8 mouse cellular contexts compared by ENCODE assay signal in the genomic region with DNA sequence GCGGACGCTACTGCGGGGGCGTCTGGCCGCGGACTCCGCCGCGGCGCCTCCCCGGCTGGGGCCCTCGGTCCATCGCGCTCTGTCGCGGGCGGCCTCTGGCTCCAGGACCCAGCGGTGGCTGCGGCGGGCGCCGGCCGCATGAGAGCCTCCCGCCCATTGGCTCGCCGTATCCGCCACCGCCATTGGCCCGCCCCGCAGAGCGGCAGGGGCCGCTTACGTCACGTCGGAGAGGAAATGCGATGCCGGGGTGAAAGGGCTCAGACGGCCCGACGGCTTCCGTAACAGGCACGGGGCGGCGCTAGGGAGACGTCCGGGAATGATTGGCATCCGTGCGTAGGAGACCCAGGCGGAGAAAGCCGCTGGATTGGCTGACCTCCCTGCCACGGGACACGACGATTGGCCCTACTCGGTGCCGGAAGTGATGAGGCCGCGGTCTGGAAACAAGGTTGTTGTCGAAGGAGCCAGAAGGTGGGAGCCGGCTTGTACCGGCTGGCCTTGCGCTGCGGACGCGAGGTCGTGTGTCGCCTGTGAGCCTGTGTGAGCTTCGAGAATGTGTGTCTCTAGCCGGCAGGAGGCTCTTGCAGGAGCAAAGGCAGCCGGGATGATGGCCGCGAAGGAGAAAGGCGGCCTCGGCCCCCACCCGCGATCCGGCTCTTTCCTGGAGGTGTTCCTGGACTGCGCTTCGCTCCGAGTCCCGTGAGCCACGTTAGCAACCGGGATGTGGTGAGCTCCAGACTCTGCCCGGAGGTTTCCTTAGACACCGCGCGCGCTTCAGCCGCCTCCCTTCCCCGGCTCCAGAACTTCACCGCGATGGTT. TPM values are rescaled to one million over a fixed set of nuclear protein-coding genes. Genes with fewer than 3 reads are reported as not detected.
DNase-seq lines count a peak whose midpoint lies in the region; ATAC-seq and TF ChIP-seq lines count a peak whose summit lies in the region.

A gene (minus strand): TSS at position 120 of the 816 bp plus-strand sequence.

- TF ChIP-seq CTCF in Patski (IDR thresholded peaks at IDR 0.05): no peak

- WGBS in hindbrain, embryonic 13.5 days: under 1% methylated on average over 86 of the region's 91 CpGs

- H3K36me3 ChIP-seq in hindbrain, embryonic 13.5 days: no peaks in the 10 kb centered on the region; the same call in 1 of the 2 replicates

- H3K4me3 ChIP-seq in hindbrain, embryonic 13.5 days: peak within 1 kb of the TSS; percentile 100

- peaks cover 45% of the 10 kb centered on the region for H3K4me1 ChIP-seq in hindbrain, embryonic 13.5 days (replicated peaks)

- POLR2A ChIA-PET in Patski (lab: Charles Lee): interaction anchor here (1.2 to 1.4 kb wide), 2 partner anchors 24 to 136 kb away, joined by 3 to 4 read pairs; no protein-coding TSS in a partner anchor

- DNase-seq in Patski (ENCODE audit: low read depth, low spot score): peak; percentile 96
- DNase-seq in cerebellum, postnatal 14 days: peak; percentile 99 to 100
- DNase-seq in frontal cortex, postnatal 14 days (ENCODE audit: low spot score in 2 of 2): peak; percentile 100
- DNase-seq in layer of hippocampus, postnatal 25 days (ENCODE audit: extremely low spot score in 1 of 2, low spot score in 1 of 2): peak; percentile 96 to 99
- DNase-seq in lung, postnatal 25 days (ENCODE audit: low spot score): peak; percentile 100
- peak; percentile 99 for DNase-seq in retina, embryonic 14.5 days (ENCODE audit: low spot score)
- peak; percentile 97 for DNase-seq in thymus, postnatal 4 days

- in situ Hi-C loops in Patski (cut with MboI; ENCODE audit: low pct_unique_long_range_greater_than_20kb): no loop called here

- peak; percentile 91 for ATAC-seq in Patski
- ATAC-seq in hindbrain, embryonic 13.5 days (ENCODE audit: low FRiP score): peak; percentile 98

- H3K9ac ChIP-seq in hindbrain, embryonic 13.5 days: peak within 1 kb of the TSS; percentile 100

- H3K27ac ChIP-seq in hindbrain, embryonic 13.5 days: peak within 1 kb of the TSS; percentile 97

- peak within 1 kb of the TSS; percentile 77 for H3K4me2 ChIP-seq in hindbrain, embryonic 13.5 days

- no peaks in the 10 kb centered on the region for H3K27me3 ChIP-seq in Patski
- H3K27me3 ChIP-seq in hindbrain, embryonic 13.5 days: no peaks in the 10 kb centered on the region

- H3K9me3 ChIP-seq in hindbrain, embryonic 13.5 days: no peaks in the 10 kb centered on the region

- CTCF ChIA-PET in Patski (lab: Charles Lee): interaction anchor here (0.8 to 1.8 kb wide), 4 partner anchors 20 to 136 kb away, joined by 3 to 9 read pairs (median 4); no protein-coding TSS in a partner anchor

RNA-seq across cellular contexts. Expression of the gene that starts here (rescaled TPM):
- 76.4 TPM for polyA plus RNA-seq in Patski (2021)
- polyA plus RNA-seq in hindbrain, embryonic 13.5 days (2015; fragmentation: Nextera tagmentation; extraction: Ambion mirVana): 29.9 and 30.7 TPM in 2 replicates
- 100 to 1,000 TPM; 147 to 171 TPM for total RNA-seq in layer of hippocampus, postnatal 25 days (2021)

Comparison
In these comparisons a context has a peak if more than half of its experiments do, and no peak if none do; other contexts are left out.
1. Peak in every context shown above with its lines: DNase-seq, ATAC-seq, H3K4me3 ChIP-seq and H3K27ac ChIP-seq.